Mouse (Mus musculus) heart, adult 2 months (tissue): ENCODE measurements at regions not wholly inside any gene's neighbourhood (a gene's known extent, or its start where the extent isn't known, plus 50 kb on each side); places are given as distances from the start of the nearest gene placed in this dataset.

Experiments
- DNase-seq, 2 experiments: peaks; one replicate each; pipeline ENCODE4 v3.0.0; 2021
- H3K27ac ChIP-seq: fragments of 200-600 bp; 2 replicates; pipeline ENCODE4 v1.8.1; 2022
- H3K27me3 ChIP-seq: fragments of 200-500 bp; 2 replicates; pipeline ENCODE4 v1.6.1; 2012; ENCODE audit warnings: mild to moderate bottlenecking, low read length, inconsistent platforms, mixed read lengths; ENCODE audit not compliant: control insufficient read depth, insufficient read depth
- H3K36me3 ChIP-seq: fragments of 200-500 bp; 2 replicates; pipeline ENCODE4 v1.6.1; 2012; ENCODE audit warnings: low read length, inconsistent platforms; ENCODE audit not compliant: control insufficient read depth, insufficient read depth
- H3K4me1 ChIP-seq: fragments of 200-500 bp; 2 replicates; pipeline ENCODE4 v1.6.1; 2011; ENCODE audit warnings: low read length; ENCODE audit not compliant: control insufficient read depth, insufficient read depth
- H3K4me3 ChIP-seq: fragments of 200-600 bp; 2 replicates; pipeline ENCODE4 v1.8.1; 2022
- H3K79me2 ChIP-seq: fragments of 200-500 bp; replicated peaks from 2 replicates; pipeline ENCODE4 v1.6.1; 2012; ENCODE audit warnings: mild to moderate bottlenecking, inconsistent platforms, low read length, moderate library complexity, mixed read lengths; ENCODE audit not compliant: control insufficient read depth, insufficient read depth
- H3K9ac ChIP-seq: fragments of 200-500 bp; 2 replicates; pipeline ENCODE4 v1.6.1; 2012; ENCODE audit warnings: low read depth, mild to moderate bottlenecking, control low read depth, inconsistent platforms, low read length, mixed read lengths
- CTCF ChIP-seq: fragments of 200-600 bp; IDR thresholded peaks from 2 replicates; pipeline ENCODE4 v1.8.1; 2022; ENCODE audit warnings: antibody characterized with exemption, mild to moderate bottlenecking, moderate library complexity
- EP300 ChIP-seq: fragments of 200-500 bp; IDR thresholded peaks from 2 replicates; pipeline ENCODE4 v1.6.1; 2011; ENCODE audit warnings: low read depth, low read length, control low read depth; ENCODE audit not compliant: insufficient read depth
- POLR2A ChIP-seq: fragments of 200-500 bp; IDR thresholded peaks from 2 replicates; pipeline ENCODE4 v1.6.1; 2011; ENCODE audit warnings: mild to moderate bottlenecking, low read depth, low read length, control low read depth; ENCODE audit not compliant: insufficient read depth
- WGBS: fragments of 180-500 bp; shearing (Covaris S2); methylation state at CpG from one replicate; pipeline ENCODE4 v1.1.7; 2018; 5-methylcytosine and 5-hydroxymethylcytosine counted together
- intact Hi-C: fragments of 180-260 bp; cut with DNase I; formaldehyde crosslinking; loops from one replicate; pipeline ENCODE4 v1.15.1; 2025

DNA sequence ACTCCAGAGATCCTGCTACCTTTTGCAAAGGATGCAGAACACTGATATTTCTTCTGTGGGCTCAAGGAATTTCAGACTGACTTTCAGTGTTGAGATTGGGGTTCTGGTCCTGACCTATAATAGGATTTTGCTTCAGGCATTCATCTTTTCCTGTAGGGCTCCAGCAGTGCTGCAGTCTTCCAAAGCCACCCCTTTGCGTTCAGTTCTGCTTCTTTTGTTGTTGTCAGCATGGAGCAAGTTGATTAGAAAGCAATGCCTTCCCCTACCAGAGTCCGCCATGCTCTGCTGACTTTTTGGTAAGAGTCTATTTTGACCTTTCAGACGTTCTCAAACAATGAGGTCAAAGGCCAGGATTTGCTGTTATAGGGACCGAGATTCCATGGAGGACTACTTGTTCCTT, 297.0 kb downstream of the Impad1 start:
- intact Hi-C loops, result no loop called here
- Histone ChIP-seq H3K27ac (no peak overlapping the region), H3K79me2 (no peaks in the 10 kb centered on the region), H3K36me3 (no peaks in the 10 kb centered on the region), H3K9ac (no peak overlapping the region), H3K27me3 (no peaks in the 10 kb centered on the region), H3K4me3 (no peak overlapping the region), H3K4me1 (no peaks in the 10 kb centered on the region)
- WGBS, result 55% methylated on average over 4 of the region's 4 CpGs
- TF ChIP-seq CTCF (no peak), EP300 (no peak), POLR2A (no peak)
- DNase-seq, result no peak

DNA sequence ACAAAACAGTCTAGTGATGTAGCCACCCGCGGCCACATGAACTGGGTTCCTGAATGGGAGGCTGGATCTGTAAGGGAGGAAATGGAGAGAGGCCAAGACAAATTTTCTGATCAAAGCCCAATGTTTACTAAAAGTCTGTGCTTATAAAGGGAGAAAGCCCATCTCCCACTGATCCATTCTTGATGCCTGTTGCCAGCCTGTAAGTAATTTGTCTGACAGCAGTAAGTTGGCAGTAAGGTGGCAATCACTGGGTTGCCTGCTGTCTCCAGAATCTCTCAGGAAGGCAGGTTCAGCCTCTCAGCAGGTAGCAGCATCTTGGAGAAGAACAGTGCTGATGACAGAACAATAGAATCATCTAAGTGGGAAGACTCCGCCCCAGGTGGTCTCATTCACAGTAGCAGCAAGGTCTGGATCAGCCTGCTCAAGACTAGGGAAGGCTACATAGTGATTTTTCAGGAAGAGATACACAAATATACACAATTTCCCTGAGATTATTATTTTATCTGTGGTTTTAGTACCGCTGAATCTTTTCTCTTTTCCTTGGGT, 327.9 kb downstream of the Impad1 start:
- Histone ChIP-seq H3K4me3 (no peak overlapping the region), H3K79me2 (no peaks in the 10 kb centered on the region), H3K27ac (no peak overlapping the region), H3K27me3 (no peaks in the 10 kb centered on the region), H3K36me3 (no peaks in the 10 kb centered on the region), H3K9ac (no peak overlapping the region), H3K4me1 (no peaks in the 10 kb centered on the region)
- TF ChIP-seq POLR2A (no peak), CTCF (no peak)
- no peak for DNase-seq
- intact Hi-C loops, result no loop called here
- WGBS, result 57% methylated on average over 4 of the region's 4 CpGs

DNA sequence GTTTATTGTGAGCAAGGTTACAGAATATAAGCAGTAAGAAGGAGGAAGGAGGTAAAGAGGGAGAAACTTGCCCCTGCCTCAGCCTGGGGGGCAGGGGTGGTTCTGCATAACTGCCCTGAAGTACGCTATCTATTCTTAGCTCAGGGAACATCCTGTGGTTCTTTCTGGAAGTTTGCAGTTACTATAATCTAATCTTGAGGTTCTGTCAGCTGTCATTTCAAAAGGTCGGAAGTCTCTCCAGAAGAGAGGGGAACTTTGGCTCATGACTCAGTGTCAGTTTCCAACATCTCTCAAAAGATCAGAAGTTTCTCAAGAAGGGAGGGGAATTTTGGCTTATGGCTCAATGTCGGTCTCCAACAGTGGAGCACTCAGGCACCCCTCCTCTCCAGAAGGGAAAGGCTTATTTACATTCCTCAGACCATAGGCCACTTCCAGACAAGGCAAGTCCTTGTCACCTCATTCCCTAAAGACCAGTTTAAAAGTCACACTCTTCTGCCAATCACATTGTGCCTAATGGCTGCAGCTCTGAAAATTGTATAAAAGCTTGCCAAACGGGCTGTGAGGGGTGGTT, 328.9 kb downstream of the Impad1 start:
- Histone ChIP-seq H3K36me3 (no peaks in the 10 kb centered on the region), H3K79me2 (no peaks in the 10 kb centered on the region), H3K27ac (no peak overlapping the region), H3K4me3 (no peak overlapping the region), H3K27me3 (no peaks in the 10 kb centered on the region), H3K4me1 (no peaks in the 10 kb centered on the region), H3K9ac (no peak overlapping the region)
- intact Hi-C loops, result no loop called here
- WGBS, result 29% methylated on average over 4 of the region's 4 CpGs
- TF ChIP-seq CTCF (no peak), EP300 (no peak), POLR2A (no peak)
- DNase-seq, result no peak

DNA sequence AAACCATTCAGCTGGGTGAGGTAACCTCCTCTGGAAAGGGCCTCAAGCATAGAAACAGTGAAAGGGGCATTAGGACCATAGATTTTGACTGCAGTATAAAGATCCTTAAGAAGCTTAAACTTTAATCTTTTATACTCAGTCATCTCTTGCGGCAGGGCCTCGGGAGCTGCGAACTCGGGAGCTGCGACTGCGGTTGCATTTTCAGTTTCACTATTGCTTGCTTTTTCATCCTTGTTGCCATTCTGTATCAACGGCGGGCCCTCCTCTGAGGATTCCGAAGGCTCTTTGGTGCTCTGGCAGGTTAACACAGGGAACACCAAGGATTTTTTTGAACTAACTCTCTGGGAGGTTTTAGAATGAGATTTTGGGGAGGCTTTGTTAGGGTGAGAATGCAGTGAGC, 333.9 kb downstream of the Impad1 start:
- intact Hi-C loops, result no loop called here
- WGBS, result 88% methylated on average over 9 of the region's 9 CpGs
- DNase-seq, result no peak

DNA sequence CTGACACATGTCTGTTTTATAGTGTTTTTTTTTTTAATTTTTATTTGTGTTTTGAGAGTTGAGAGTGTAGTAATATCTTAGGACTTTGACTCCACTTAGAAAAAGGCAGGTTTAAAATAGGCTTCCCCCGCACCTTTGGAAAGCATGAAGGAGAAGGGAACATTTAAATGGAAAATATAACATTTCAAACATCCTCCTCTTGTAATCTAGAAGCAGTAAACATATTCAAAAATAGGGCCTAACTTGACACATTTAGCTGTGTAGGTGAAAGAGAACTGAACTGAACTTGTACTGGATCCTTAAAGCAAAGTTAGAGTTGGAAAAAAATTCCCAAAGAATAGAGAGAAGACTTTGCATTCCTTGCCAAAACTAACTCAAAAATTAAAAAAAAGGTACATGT, 343.1 kb downstream of the Impad1 start:
- 90% methylated on average over 1 of the region's 1 CpGs for WGBS
- Histone ChIP-seq H3K79me2 (no peaks in the 10 kb centered on the region), H3K4me1 (no peaks in the 10 kb centered on the region), H3K4me3 (no peak overlapping the region), H3K27ac (no peak overlapping the region), H3K27me3 (no peaks in the 10 kb centered on the region), H3K36me3 (no peaks in the 10 kb centered on the region), H3K9ac (no peak overlapping the region)
- no peak for DNase-seq
- TF ChIP-seq EP300 (no peak), CTCF (no peak), POLR2A (no peak)
- intact Hi-C loops, result no loop called here

More for the DNA sequence above, 333.9 kb downstream of the Impad1 start:
- Histone ChIP-seq H3K9ac (no peak overlapping the region), H3K4me1 (no peaks in the 10 kb centered on the region), H3K79me2 (no peaks in the 10 kb centered on the region), H3K27ac (no peak overlapping the region), H3K27me3 (no peaks in the 10 kb centered on the region), H3K4me3 (no peak overlapping the region), H3K36me3 (no peaks in the 10 kb centered on the region)
- TF ChIP-seq EP300 (no peak), POLR2A (no peak), CTCF (no peak)

DNA sequence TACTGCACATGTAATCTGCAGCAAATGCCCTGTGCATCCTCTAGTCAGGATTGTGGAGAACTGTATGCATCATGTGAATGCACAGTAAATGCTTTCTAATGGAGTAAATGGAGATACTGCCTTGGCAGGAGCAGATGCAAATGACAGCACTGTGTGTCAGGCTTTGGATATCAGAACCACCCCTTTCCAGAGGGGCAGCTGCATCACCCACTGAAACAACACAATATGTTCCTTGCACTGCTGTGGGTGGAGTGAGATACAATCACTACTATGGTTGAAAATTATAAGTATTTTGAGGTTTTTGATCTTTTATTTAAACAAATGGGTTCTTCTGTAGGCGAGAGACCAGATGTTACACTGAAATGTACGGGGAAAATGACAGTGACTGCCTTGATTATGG, 350.5 kb downstream of the Impad1 start:
- no peak overlapping the region for H3K27ac ChIP-seq
- intact Hi-C loops, result no loop called here
- H3K4me1 ChIP-seq, result no peaks in the 10 kb centered on the region
- no peaks in the 10 kb centered on the region for H3K27me3 ChIP-seq
- no peak for DNase-seq
- no peaks in the 10 kb centered on the region for H3K36me3 ChIP-seq
- no peak for TF ChIP-seq CTCF
- TF ChIP-seq POLR2A, result no peak
- TF ChIP-seq EP300, result no peak
- H3K4me3 ChIP-seq, result no peak overlapping the region
- no peak overlapping the region for H3K9ac ChIP-seq
- 65% methylated on average over 2 of the region's 2 CpGs for WGBS
- no peaks in the 10 kb centered on the region for H3K79me2 ChIP-seq
